Mouse (Mus musculus) heart, adult 2 months (tissue): ENCODE data around the gene Cdk18.

Experiments
- CTCF ChIP-seq: fragments of 200-600 bp; IDR thresholded peaks from 2 replicates; pipeline ENCODE4 v1.8.1; 2022; ENCODE audit warnings: antibody characterized with exemption, mild to moderate bottlenecking, moderate library complexity
- EP300 ChIP-seq: fragments of 200-500 bp; IDR thresholded peaks from 2 replicates; pipeline ENCODE4 v1.6.1; 2011; ENCODE audit warnings: low read depth, low read length, control low read depth; ENCODE audit not compliant: insufficient read depth

DNA sequence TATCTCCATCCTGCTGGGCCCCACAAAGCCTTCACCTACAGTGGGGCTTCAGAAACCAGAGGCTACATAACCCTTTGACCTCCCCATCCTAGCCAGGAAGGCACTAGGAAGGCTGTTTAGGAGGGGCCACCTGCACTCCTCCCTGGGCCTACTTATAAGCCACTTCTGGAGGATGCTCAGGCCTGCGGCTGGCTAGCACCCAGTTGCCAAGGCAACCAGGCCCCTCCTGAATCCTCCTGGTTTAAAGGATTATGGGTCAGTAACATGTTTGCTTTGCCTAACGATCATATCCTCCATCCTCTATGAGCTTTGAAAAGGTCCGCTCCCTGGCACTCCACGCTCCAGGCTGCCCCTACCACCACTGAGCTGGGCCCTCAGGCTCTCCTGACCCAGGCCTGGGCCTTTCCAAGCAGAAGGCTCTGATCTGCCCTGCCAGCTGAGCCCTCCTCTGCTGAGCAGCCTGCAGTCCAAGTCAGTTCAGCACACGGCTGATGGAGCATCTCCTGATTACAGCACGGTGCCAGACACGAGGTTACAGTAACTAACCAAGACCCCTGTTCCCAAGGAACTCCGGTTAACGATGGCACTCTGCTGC, 16.0 kb downstream of the Cdk18 start:
- TF ChIP-seq EP300 (no peak), CTCF (no peak)
